Mouse (Mus musculus): Measurements from ENCODE around the gene Wnt10a. TPM values are rescaled to one million over a fixed set of nuclear protein-coding genes. Genes with fewer than 3 reads are reported as not detected.
"Not testable (repeated sequence)": the region's sequence is repeated elsewhere in the genome, so short reads cannot be mapped to it uniquely, and the experiment has no call there.

Wnt10a gene
- polyA plus RNA-seq, 1 experiment: not detected

DNA sequence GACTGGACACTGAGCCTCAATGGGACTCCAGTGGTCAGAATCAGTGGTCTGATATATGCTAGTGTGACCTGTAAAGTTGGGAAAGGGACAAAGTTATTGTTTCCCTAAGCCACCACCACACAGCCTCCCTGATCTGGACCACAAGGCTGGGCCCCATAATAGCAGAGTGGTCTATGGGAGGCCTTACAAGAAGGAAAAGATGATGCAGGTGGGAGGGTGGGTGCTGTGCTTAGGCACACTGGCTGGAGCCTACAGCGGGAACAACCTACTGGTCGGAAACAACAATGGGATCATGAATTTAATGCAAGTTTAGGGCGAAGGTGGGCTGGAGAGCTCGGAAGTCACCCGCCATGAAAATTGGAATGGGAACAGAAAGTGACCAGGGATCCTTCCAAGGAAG lies 14.5 kb downstream of the Wnt10a start:
- Histone ChIP-seq H3K27ac (ENCODE audit: insufficient read depth, low read depth, low read length) (no peak overlapping the region), H3K4me3 (ENCODE audit: insufficient read depth, low read depth, low read length) (no peak overlapping the region), H3K4me1 (ENCODE audit: control insufficient read depth, insufficient read depth, low read length) (peaks cover 47% of the 10 kb centered on the region)
- WGBS: 65% methylated on average over 5 of the region's 5 CpGs
- TF ChIP-seq CTCF (IDR thresholded peaks at IDR 0.05; ENCODE audit: insufficient read depth, low read depth, low read length): no peak
- TF ChIP-seq POLR2A (IDR thresholded peaks at IDR 0.05; ENCODE audit: insufficient read depth, low read depth, low read length): no peak

DNA sequence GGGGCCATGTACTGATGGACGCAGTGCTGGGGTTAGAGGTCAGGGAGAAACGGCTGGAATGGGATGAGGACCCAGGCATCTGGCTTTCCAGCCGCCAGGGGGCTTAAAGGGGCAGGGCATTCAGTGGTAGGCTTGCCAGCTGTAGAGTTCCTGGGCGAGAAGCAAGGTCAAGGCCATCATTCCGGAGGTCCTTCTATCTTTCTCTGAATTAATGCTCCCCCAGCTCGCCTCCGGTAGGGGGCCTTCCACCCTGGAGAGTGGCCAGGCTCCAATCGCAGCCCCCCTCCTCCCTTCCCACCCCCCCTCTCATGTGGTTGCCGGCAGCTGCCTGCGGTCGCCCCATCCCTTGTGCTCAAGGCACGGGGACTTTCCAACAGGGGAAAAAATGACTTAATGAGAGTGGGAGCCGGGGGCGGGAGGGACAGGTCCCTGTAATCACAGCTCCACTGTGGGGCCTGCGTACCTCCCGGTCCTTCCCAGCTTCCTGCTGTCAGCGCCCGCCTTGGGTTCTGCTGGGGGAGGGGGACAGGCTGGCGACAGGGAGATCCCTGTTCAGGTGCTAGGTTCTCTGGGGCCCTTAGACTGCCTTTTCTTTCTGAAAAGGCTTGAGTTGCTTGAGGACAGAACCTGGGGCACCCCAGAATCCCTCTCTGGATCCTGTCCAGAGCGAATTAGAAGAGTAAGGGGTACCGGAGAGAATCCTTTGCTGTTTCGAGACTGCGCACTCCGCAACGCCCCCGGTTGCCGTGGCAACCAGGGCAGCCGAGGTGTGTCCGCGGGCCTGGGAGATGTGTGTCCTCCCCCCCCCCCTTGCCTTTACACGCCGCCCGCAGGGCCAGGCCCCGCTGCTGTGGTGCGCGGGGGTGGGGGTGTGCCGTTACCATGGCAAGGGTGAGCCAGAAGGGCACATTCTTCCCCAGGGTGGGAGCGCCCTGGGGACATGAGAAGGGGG lies 15.3 kb downstream of the Wnt10a start:
- WGBS: 3% methylated on average over 38 of the region's 38 CpGs
- peak overlapping the region; percentile 63; the same call in 1 of the 2 replicates for H3K27ac ChIP-seq (ENCODE audit: insufficient read depth, low read depth, low read length)
- TF ChIP-seq POLR2A (IDR thresholded peaks at IDR 0.05; ENCODE audit: insufficient read depth, low read depth, low read length) (no peak), CTCF (IDR thresholded peaks at IDR 0.05; ENCODE audit: insufficient read depth, low read depth, low read length) (no peak)
- H3K4me1 ChIP-seq (ENCODE audit: control insufficient read depth, insufficient read depth, low read length): peaks cover 45% of the 10 kb centered on the region
- peak overlapping the region; percentile 22 for H3K4me3 ChIP-seq (ENCODE audit: insufficient read depth, low read depth, low read length)

DNA sequence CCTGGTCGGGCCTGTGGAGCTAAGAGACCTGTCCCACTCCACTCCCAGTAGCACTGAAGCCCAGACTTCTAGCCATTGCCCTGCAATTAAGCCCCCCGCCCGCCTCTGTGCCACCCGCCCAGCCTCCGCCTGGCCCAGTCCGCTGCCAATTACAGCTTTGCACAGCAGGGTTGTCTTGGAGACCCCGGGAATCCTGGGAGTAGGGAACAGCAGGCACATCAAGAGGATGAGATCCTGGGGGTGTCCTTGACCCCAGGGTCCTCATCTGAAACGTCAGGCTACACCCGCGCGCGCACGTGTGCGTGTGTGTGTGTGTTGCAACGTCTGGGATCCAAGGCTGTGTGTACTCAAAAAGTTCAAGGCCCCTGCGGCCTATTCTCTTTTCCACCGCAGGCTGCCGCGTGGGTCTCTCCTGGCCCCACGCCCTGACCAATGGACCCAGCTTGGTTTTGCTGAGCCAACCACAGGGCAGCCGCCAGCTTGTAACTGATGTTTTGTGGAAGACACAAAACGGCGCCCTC lies 16.3 kb downstream of the Wnt10a start:
- no peak for TF ChIP-seq CTCF (IDR thresholded peaks at IDR 0.05; ENCODE audit: insufficient read depth, low read depth, low read length)
- no peak for TF ChIP-seq POLR2A (IDR thresholded peaks at IDR 0.05; ENCODE audit: insufficient read depth, low read depth, low read length)
- Histone ChIP-seq H3K27ac (ENCODE audit: insufficient read depth, low read depth, low read length) (peak overlapping the region; percentile 33; the same call in 1 of the 2 replicates), H3K4me1 (ENCODE audit: control insufficient read depth, insufficient read depth, low read length) (peaks cover 39% of the 10 kb centered on the region), H3K4me3 (ENCODE audit: insufficient read depth, low read depth, low read length) (no peak overlapping the region)
- WGBS: 13% methylated on average over 23 of the region's 23 CpGs

DNA sequence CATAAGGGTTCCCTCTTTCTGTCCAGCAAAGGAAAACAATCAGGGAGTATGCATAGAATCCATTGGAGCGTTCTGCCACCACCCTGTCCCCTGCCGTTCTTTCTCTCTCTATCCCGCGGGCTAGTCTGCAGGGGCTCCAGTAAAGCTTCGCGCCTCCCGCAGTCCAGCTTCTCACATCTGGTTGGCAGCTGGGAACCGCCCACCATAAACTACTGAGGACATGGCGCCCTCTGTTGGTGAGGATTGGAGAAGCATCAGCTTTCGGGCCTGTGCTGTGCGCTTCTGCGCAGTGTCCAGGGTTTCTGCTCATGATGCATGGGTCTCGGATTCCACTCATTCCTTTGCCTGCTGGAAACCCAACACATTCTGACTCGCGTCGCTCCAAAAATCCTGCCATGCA lies 16.8 kb downstream of the Wnt10a start:
- Histone ChIP-seq H3K27ac (ENCODE audit: insufficient read depth, low read depth, low read length) (no peak overlapping the region), H3K4me1 (ENCODE audit: control insufficient read depth, insufficient read depth, low read length) (peaks cover 35% of the 10 kb centered on the region), H3K4me3 (ENCODE audit: insufficient read depth, low read depth, low read length) (no peak overlapping the region)
- peak; percentile 87 for TF ChIP-seq CTCF (IDR thresholded peaks at IDR 0.05; ENCODE audit: insufficient read depth, low read depth, low read length)
- TF ChIP-seq POLR2A (IDR thresholded peaks at IDR 0.05; ENCODE audit: insufficient read depth, low read depth, low read length): no peak
- under 1% methylated on average over 16 of the region's 16 CpGs for WGBS

DNA sequence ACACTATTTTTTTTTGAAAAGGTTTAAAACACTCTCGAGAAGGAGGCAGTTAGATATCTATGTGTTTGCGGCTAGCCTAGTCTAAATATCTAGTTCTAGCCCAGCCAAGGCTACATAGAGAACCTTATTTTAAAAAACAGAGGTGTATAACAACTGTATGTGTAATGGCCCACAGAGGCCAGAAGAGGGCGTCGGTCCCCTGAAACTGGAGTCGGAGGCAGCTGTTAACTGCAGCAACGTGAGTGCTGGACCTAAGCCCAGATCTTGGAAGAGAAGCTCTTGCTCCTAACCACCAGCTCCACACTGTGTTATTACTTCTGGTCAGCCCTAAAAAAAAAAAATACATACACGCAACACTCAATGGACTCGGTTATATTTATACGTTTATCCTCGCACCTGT lies 17.7 kb downstream of the Wnt10a start:
- TF ChIP-seq POLR2A (IDR thresholded peaks at IDR 0.05; ENCODE audit: insufficient read depth, low read depth, low read length) (no peak), CTCF (IDR thresholded peaks at IDR 0.05; ENCODE audit: insufficient read depth, low read depth, low read length) (no peak)
- no peak overlapping the region for H3K27ac ChIP-seq (ENCODE audit: insufficient read depth, low read depth, low read length)
- 59% methylated on average over 10 of the region's 10 CpGs for WGBS
- no peak overlapping the region for H3K4me3 ChIP-seq (ENCODE audit: insufficient read depth, low read depth, low read length)
- peaks cover 27% of the 10 kb centered on the region for H3K4me1 ChIP-seq (ENCODE audit: control insufficient read depth, insufficient read depth, low read length)

DNA sequence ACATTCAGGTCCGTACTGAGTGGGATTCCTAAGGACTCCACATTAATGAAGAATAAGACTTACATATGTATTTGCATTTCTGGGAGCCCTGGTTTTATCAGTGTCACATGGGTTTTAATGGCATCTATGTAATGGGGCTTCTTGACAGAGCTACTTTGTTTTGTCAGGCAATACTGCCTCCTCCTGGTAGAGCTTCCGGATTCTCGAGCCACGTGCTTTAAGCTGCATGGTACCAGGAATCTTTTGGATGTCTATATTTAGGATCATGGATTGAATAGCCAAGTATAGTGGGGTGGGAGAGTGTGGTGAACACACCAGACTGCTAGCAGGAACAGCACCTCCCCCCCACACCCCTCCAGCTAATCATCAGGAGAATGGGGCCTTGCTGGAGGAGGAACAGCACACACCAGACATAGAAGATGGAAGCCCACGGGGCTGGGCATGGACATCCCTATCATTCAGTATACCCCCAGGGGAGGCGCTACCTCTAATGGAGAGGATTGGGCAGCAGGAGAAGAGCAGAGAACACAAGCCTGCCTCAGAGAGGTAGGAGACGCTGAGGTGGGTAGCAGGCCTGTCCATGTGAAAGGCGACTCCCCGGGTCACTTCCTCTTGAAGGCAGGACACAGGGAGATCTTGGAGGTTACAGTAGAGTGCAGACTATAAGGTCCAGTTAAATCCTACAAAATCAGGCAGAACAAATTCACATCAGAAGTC lies 23.8 kb downstream of the Wnt10a start:
- Histone ChIP-seq H3K27ac (ENCODE audit: insufficient read depth, low read depth, low read length) (no peak overlapping the region), H3K4me1 (ENCODE audit: control insufficient read depth, insufficient read depth, low read length) (0 out of 2 replicates have a peak, but pooled peaks cover 2% of the 10 kb centered on the region), H3K4me3 (ENCODE audit: insufficient read depth, low read depth, low read length) (no peak overlapping the region)
- TF ChIP-seq POLR2A (IDR thresholded peaks at IDR 0.05; ENCODE audit: insufficient read depth, low read depth, low read length) (no peak), CTCF (IDR thresholded peaks at IDR 0.05; ENCODE audit: insufficient read depth, low read depth, low read length) (no peak)
- WGBS: 68% methylated on average over 9 of the region's 9 CpGs

DNA sequence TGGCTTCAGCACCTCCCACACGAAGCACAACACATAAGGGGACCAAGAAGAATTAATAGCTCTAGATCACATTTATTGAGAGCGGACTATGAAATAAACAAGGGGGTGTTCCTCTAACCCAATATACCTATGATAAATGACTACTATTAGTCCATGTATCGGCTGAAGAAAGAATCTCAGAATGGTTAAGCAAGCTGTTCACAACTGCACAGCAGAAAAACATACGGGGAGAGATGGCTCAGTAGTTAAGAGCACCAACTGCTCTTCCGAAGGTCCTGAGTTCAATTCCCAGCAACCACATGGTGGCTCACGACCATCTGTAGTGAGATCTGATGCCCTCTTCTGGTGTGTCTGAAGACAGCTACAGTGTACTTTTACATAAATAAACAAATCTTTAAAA lies 24.6 kb downstream of the Wnt10a start:
- H3K27ac ChIP-seq (ENCODE audit: insufficient read depth, low read depth, low read length): not testable (repeated sequence)

DNA sequence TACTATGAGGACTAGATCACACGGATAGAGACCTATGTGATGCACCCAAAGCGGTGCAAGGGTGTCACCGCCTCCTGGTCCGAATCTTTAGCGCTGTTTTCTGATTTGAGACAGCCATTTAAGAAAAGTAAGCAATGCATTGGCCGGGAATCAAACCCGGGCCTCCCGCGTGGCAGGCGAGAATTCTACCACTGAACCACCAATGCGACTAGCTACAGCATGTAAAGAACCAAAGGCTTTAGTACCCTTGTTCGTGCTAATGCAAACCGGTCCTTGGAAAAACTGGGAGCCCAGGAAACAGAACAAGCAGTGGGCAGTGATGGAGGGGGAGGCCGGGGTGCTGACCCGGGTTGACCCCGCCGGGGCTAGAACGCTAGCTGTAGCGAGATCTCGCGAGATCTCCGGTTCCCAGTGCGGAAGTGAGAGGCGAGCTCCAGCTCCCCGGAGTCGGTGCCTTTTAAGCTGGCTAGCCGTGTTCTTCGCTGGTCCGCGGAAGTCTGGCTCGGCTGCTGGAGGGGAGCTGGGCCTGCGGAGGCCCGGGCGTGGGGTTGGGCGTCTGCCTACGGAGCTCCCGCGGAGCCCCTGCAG lies 25.4 kb downstream of the Wnt10a start:
- H3K4me1 ChIP-seq (ENCODE audit: control insufficient read depth, insufficient read depth, low read length): 0 out of 2 replicates have a peak, but pooled peaks cover 2% of the 10 kb centered on the region
- WGBS: 2% methylated on average over 38 of the region's 38 CpGs
- peak overlapping the region; percentile 76 for H3K27ac ChIP-seq (ENCODE audit: insufficient read depth, low read depth, low read length)
- TF ChIP-seq CTCF (IDR thresholded peaks at IDR 0.05; ENCODE audit: insufficient read depth, low read depth, low read length): no peak
- TF ChIP-seq POLR2A (IDR thresholded peaks at IDR 0.05; ENCODE audit: insufficient read depth, low read depth, low read length): peak; percentile 72
- H3K4me3 ChIP-seq (ENCODE audit: insufficient read depth, low read depth, low read length): peak overlapping the region; percentile 62

More for the DNA sequence above, 24.6 kb downstream of the Wnt10a start:
- H3K4me1 ChIP-seq (ENCODE audit: control insufficient read depth, insufficient read depth, low read length); H3K4me3 ChIP-seq (ENCODE audit: insufficient read depth, low read depth, low read length): not testable (repeated sequence)
- 93% methylated on average over 6 of the region's 6 CpGs for WGBS

Measured in olfactory bulb, adult 2 months (tissue).